In genomic region chr9:53705491-53705991, GRCm38 (mm10) we compare ENCODE assay signal across 8 mouse cellular contexts. TPM values are rescaled to one million over a fixed set of nuclear protein-coding genes. Genes with fewer than 3 reads are reported as not detected.
DNase-seq lines count a peak whose midpoint lies in the region; ATAC-seq lines count a peak whose summit lies in the region.

No protein-coding gene starts in this region.

- 1% methylated on average over 28 of the region's 28 CpGs for WGBS in kidney, embryonic 16.5 days

- H3K36me3 ChIP-seq in kidney, embryonic 16.5 days (ENCODE audit: insufficient read depth, low read length), result no peaks in the 10 kb centered on the region

- peaks cover 8% of the 10 kb centered on the region for H3K27me3 ChIP-seq in kidney, embryonic 16.5 days (ENCODE audit: insufficient read depth, low read length)

- peak overlapping the region; percentile 51 for H3K4me3 ChIP-seq in kidney, embryonic 16.5 days (ENCODE audit: low read length)

- no peak overlapping the region for H3K9ac ChIP-seq in kidney, embryonic 16.5 days (replicated peaks; ENCODE audit: low read length)

- H3K4me1 ChIP-seq in kidney, embryonic 16.5 days (ENCODE audit: insufficient read depth, low read length), result peaks cover 16% of the 10 kb centered on the region

- no peak overlapping the region for H3K27ac ChIP-seq in kidney, embryonic 16.5 days (ENCODE audit: low read length)

- no peaks in the 10 kb centered on the region for H3K9me3 ChIP-seq in kidney, embryonic 16.5 days (ENCODE audit: low read length)

- peak overlapping the region; percentile 91 for H3K4me2 ChIP-seq in kidney, embryonic 16.5 days (replicated peaks; ENCODE audit: low read depth, low read length)

- peak; percentile 17 for ATAC-seq in kidney, embryonic 16.5 days (ENCODE audit: low FRiP score, low TSS enrichment)

- no peak for DNase-seq in kidney, adult 11 months
- DNase-seq in cerebellum, postnatal 10 days, result peak; percentile 62 to 68
- DNase-seq in heart, adult 9 months (ENCODE audit: low spot score in 2 of 2), result peak; percentile 3 to 15
- DNase-seq in layer of hippocampus, postnatal 14 days (ENCODE audit: low spot score in 2 of 2), result peak; percentile 26 to 36
- DNase-seq in lung, postnatal 10 days, result peak; percentile 12
- DNase-seq in right cerebral cortex, postnatal 36 days (ENCODE audit: low spot score in 2 of 2), result peak; percentile 3 to 5
- DNase-seq in urinary bladder, postnatal 36 days (ENCODE audit: low spot score in 2 of 2), result no peak

RNA-seq across cellular contexts. Expression of gene Rab39, which starts 0.5 kb away (rescaled TPM):
- 0.11 and 0.30 TPM in 2 replicates for polyA plus RNA-seq in kidney, embryonic 16.5 days (2015; fragmentation: Nextera tagmentation; extraction: Ambion mirVana)
- total RNA-seq in layer of hippocampus, postnatal 14 days (2021), result 1 to 10 TPM; 1.6 to 1.8 TPM

RNA-seq across cellular contexts. Expression of gene Cul5, which starts 35.7 kb away (rescaled TPM):
- 30.4 and 33.1 TPM in 2 replicates for polyA plus RNA-seq in kidney, embryonic 16.5 days (2015; fragmentation: Nextera tagmentation; extraction: Ambion mirVana)
- 10 to 100 TPM; 58.4 to 59.1 TPM for total RNA-seq in layer of hippocampus, postnatal 14 days (2021)

Comparison
In these comparisons a context has a peak if more than half of its experiments do, and no peak if none do; other contexts are left out.
1. DNase-seq: peak in cerebellum, postnatal 10 days (2 of 2), heart, adult 9 months (2 of 2), layer of hippocampus, postnatal 14 days (2 of 2), lung, postnatal 10 days (single experiment) and right cerebral cortex, postnatal 36 days (2 of 2); none in kidney, adult 11 months (single experiment) and urinary bladder, postnatal 36 days (0 of 2).